Mouse (Mus musculus) liver, embryonic 11.5 days (tissue): ENCODE results near the gene Gm49601. TPM values are rescaled to one million over a fixed set of nuclear protein-coding genes. Genes with fewer than 3 reads are reported as not detected.

ENCODE experiments used
- ATAC-seq: fragments of 200-750 bp; cut with Nextera tagmentation; replicated peaks from 2 replicates; pipeline ENCODE4 v1.8.0; 2017; ENCODE audit warnings: moderate number of reproducible peaks, mild to moderate bottlenecking, moderate TSS enrichment, moderate library complexity; ENCODE audit not compliant: low FRiP score
- DNase-seq: peaks from one replicate; pipeline ENCODE4 v3.0.0-alpha.2; 2017; ENCODE audit warnings: low spot score
- H3K27ac ChIP-seq: fragments of 300-500 bp; sonication (generic); 2 replicates; pipeline ENCODE4 v1.5.1; 2014; ENCODE audit warnings: mild to moderate bottlenecking, low read depth, low read length, control low read depth
- H3K27me3 ChIP-seq: fragments of 300-500 bp; sonication (generic); replicated peaks from 2 replicates; pipeline ENCODE4 v1.6.1; 2014; ENCODE audit warnings: low read length, mixed read lengths; ENCODE audit not compliant: control insufficient read depth, insufficient read depth
- H3K36me3 ChIP-seq: fragments of 300-500 bp; sonication (generic); 2 replicates; pipeline ENCODE4 v1.6.1; 2014; ENCODE audit warnings: mild to moderate bottlenecking, low read length, moderate library complexity, mixed read lengths; ENCODE audit not compliant: control insufficient read depth, insufficient read depth
- H3K4me1 ChIP-seq: fragments of 300-500 bp; sonication (generic); replicated peaks from 2 replicates; pipeline ENCODE4 v1.6.1; 2014; ENCODE audit warnings: low read length, mixed read lengths; ENCODE audit not compliant: control insufficient read depth, insufficient read depth
- H3K4me2 ChIP-seq: fragments of 300-500 bp; sonication (generic); 2 replicates; pipeline ENCODE4 v1.6.1; 2014; ENCODE audit warnings: mild to moderate bottlenecking, control low read depth, moderate library complexity
- H3K4me3 ChIP-seq: fragments of 300-500 bp; sonication (generic); 2 replicates; pipeline ENCODE4 v1.5.1; 2014; ENCODE audit warnings: low read depth, low read length, control low read depth
- H3K9ac ChIP-seq: fragments of 300-500 bp; sonication (generic); 2 replicates; pipeline ENCODE4 v1.6.1; 2014; ENCODE audit warnings: low read depth, low read length, control low read depth
- H3K9me3 ChIP-seq: fragments of 300-500 bp; sonication (generic); 2 replicates; pipeline ENCODE4 v1.6.1; 2016; ENCODE audit warnings: low read length, inconsistent platforms, mixed read lengths; ENCODE audit not compliant: control insufficient read depth
- WGBS: fragments of 180-500 bp; shearing (Covaris S2); extraction: QIAGEN DNeasy Blood & Tissue Kit; methylation state at CpG from one replicate; pipeline ENCODE4 v1.1.7; 2014; 5-methylcytosine and 5-hydroxymethylcytosine counted together
- polyA plus RNA-seq: library from polyadenylated mRNA; unstranded; fragments of >200 nt; fragmentation: Nextera tagmentation; extraction: Ambion mirVana; gene quantifications from 2 replicates; pipeline ENCODE4 v1.2.1, GENCODE M21; 2014

Gene Gm49601
- polyA plus RNA-seq, 1 experiment from 2014 or later = not detected

GRCm38 (mm10) chr16:18645329-18645728 lies 19.1 kb upstream of the Gm49601 start:
- no peak for ATAC-seq

GRCm38 (mm10) chr16:18644485-18644884 lies 18.3 kb upstream of the Gm49601 start:
- no peaks in the 10 kb centered on the region for H3K36me3 ChIP-seq

More at GRCm38 (mm10) chr16:18645329-18645728, 19.1 kb upstream of the Gm49601 start:
- no peaks in the 10 kb centered on the region for H3K9me3 ChIP-seq
- no peak overlapping the region for H3K27ac ChIP-seq
- H3K36me3 ChIP-seq = no peaks in the 10 kb centered on the region
- no peaks in the 10 kb centered on the region for H3K4me1 ChIP-seq
- H3K27me3 ChIP-seq = no peaks in the 10 kb centered on the region; the same call in 1 of the 2 replicates
- H3K4me2 ChIP-seq = no peak overlapping the region
- no peak overlapping the region for H3K4me3 ChIP-seq
- DNase-seq = no peak
- H3K9ac ChIP-seq = no peak overlapping the region
- WGBS = 77% methylated on average over 6 of the region's 6 CpGs

GRCm38 (mm10) chr16:18643406-18643998 lies 17.3 kb upstream of the Gm49601 start:
- ATAC-seq = no peak
- Histone ChIP-seq H3K9me3 (no peaks in the 10 kb centered on the region), H3K4me2 (no peak overlapping the region), H3K4me1 (no peaks in the 10 kb centered on the region), H3K27ac (no peak overlapping the region), H3K9ac (no peak overlapping the region), H3K4me3 (no peak overlapping the region), H3K27me3 (peaks cover 2% of the 10 kb centered on the region; the same call in 1 of the 2 replicates), H3K36me3 (no peaks in the 10 kb centered on the region)
- no peak for DNase-seq
- 68% methylated on average over 11 of the region's 11 CpGs for WGBS

More at GRCm38 (mm10) chr16:18644485-18644884, 18.3 kb upstream of the Gm49601 start:
- H3K9ac ChIP-seq = no peak overlapping the region
- no peaks in the 10 kb centered on the region for H3K4me1 ChIP-seq
- no peak for DNase-seq
- no peak overlapping the region for H3K27ac ChIP-seq
- ATAC-seq = no peak
- 75% methylated on average over 4 of the region's 4 CpGs for WGBS
- no peaks in the 10 kb centered on the region; the same call in 1 of the 2 replicates for H3K27me3 ChIP-seq
- H3K4me3 ChIP-seq = no peak overlapping the region
- no peaks in the 10 kb centered on the region for H3K9me3 ChIP-seq
- no peak overlapping the region for H3K4me2 ChIP-seq

GRCm38 (mm10) chr16:18642897-18643296 lies 16.7 kb upstream of the Gm49601 start:
- ATAC-seq (no peak), DNase-seq (no peak)
- H3K4me2 ChIP-seq = no peak overlapping the region
- H3K27me3 ChIP-seq = peaks cover 3% of the 10 kb centered on the region; the same call in 1 of the 2 replicates
- H3K4me3 ChIP-seq = no peak overlapping the region
- H3K9me3 ChIP-seq = no peaks in the 10 kb centered on the region
- no peaks in the 10 kb centered on the region for H3K4me1 ChIP-seq
- no peak overlapping the region for H3K27ac ChIP-seq
- H3K9ac ChIP-seq = no peak overlapping the region
- no peaks in the 10 kb centered on the region for H3K36me3 ChIP-seq
- WGBS = 72% methylated on average over 4 of the region's 4 CpGs

GRCm38 (mm10) chr16:18642291-18642690 lies 16.1 kb upstream of the Gm49601 start:
- Histone ChIP-seq H3K27ac (no peak overlapping the region), H3K27me3 (peaks cover 3% of the 10 kb centered on the region; the same call in 1 of the 2 replicates), H3K36me3 (no peaks in the 10 kb centered on the region), H3K9me3 (no peaks in the 10 kb centered on the region), H3K4me1 (no peaks in the 10 kb centered on the region), H3K4me2 (no peak overlapping the region), H3K9ac (no peak overlapping the region), H3K4me3 (no peak overlapping the region)
- WGBS = 39% methylated on average over 7 of the region's 7 CpGs
- ATAC-seq (no peak), DNase-seq (no peak)

- WGBS = 68% methylated on average over 1 of the region's 1 CpGs
- no peak for DNase-seq
- ATAC-seq = no peak
These were observed 13.2 kb upstream of the Gm49601 start for GRCm38 (mm10) chr16:18639382-18639929.

GRCm38 (mm10) chr16:18638396-18638795 lies 12.2 kb upstream of the Gm49601 start:
- no peak for DNase-seq
- no peaks in the 10 kb centered on the region for H3K4me1 ChIP-seq

More at GRCm38 (mm10) chr16:18639382-18639929, 13.2 kb upstream of the Gm49601 start:
- Histone ChIP-seq H3K27me3 (peaks cover 3% of the 10 kb centered on the region; the same call in 1 of the 2 replicates), H3K9ac (no peak overlapping the region), H3K4me2 (no peak overlapping the region), H3K9me3 (no peaks in the 10 kb centered on the region), H3K27ac (no peak overlapping the region), H3K36me3 (no peaks in the 10 kb centered on the region), H3K4me3 (no peak overlapping the region), H3K4me1 (no peaks in the 10 kb centered on the region)

GRCm38 (mm10) chr16:18636804-18637203 lies 10.6 kb upstream of the Gm49601 start:
- Histone ChIP-seq H3K4me2 (no peak overlapping the region), H3K27me3 (peaks cover 9% of the 10 kb centered on the region; the same call in 1 of the 2 replicates), H3K9me3 (no peaks in the 10 kb centered on the region), H3K9ac (no peak overlapping the region), H3K27ac (no peak overlapping the region), H3K4me1 (0 out of 2 replicates have a peak, but pooled peaks cover 2% of the 10 kb centered on the region), H3K36me3 (no peaks in the 10 kb centered on the region), H3K4me3 (no peak overlapping the region)
- DNase-seq = no peak
- WGBS = 57% methylated on average over 3 of the region's 3 CpGs
- ATAC-seq = no peak

More at GRCm38 (mm10) chr16:18638396-18638795, 12.2 kb upstream of the Gm49601 start:
- Histone ChIP-seq H3K9me3 (no peaks in the 10 kb centered on the region), H3K4me2 (no peak overlapping the region), H3K4me3 (no peak overlapping the region), H3K9ac (no peak overlapping the region), H3K27ac (no peak overlapping the region), H3K27me3 (peaks cover 3% of the 10 kb centered on the region; the same call in 1 of the 2 replicates), H3K36me3 (no peaks in the 10 kb centered on the region)
- ATAC-seq = no peak
- WGBS = 55% methylated on average over 2 of the region's 2 CpGs

GRCm38 (mm10) chr16:18636401-18636800 lies 10.2 kb upstream of the Gm49601 start:
- no peak overlapping the region for H3K4me2 ChIP-seq
- 0 out of 2 replicates have a peak, but pooled peaks cover 2% of the 10 kb centered on the region for H3K4me1 ChIP-seq
- H3K27ac ChIP-seq = no peak overlapping the region
- H3K27me3 ChIP-seq = peaks cover 13% of the 10 kb centered on the region
- H3K9ac ChIP-seq = no peak overlapping the region
- no peaks in the 10 kb centered on the region for H3K36me3 ChIP-seq
- H3K9me3 ChIP-seq = no peaks in the 10 kb centered on the region
- WGBS = 79% methylated on average over 5 of the region's 5 CpGs
- ATAC-seq (no peak), DNase-seq (no peak)
- no peak overlapping the region for H3K4me3 ChIP-seq
